10 mouse cellular contexts compared by ENCODE assay signal in genomic region chr12:113878826-113879225, GRCm38 (mm10).
DNase-seq lines count a peak whose midpoint lies in the region; ATAC-seq and TF ChIP-seq lines count a peak whose summit lies in the region.
"Had no signal": no experiment of that assay in that cellular context is flagged by ENCODE, and none has a peak within 500 bp of the region (broad histone marks: within the 10 kb centered on the region; RNA-seq: fewer than 3 reads in every experiment).

No protein-coding gene starts in this region.

- no peak overlapping the region for H3K27ac ChIP-seq in lung, postnatal 0 days (ENCODE audit: low read length)
- H3K27ac ChIP-seq: liver, embryonic 13.5 days had no signal

- TF ChIP-seq EP300 in lung, postnatal 0 days (IDR thresholded peaks at IDR 0.05), result no peak

- no peak for ATAC-seq in lung, postnatal 0 days
- no peak for ATAC-seq in frontal cortex, adult (ENCODE audit: low TSS enrichment)

- WGBS in lung, postnatal 0 days, result 18% methylated on average over 2 of the region's 2 CpGs

- peak; percentile 7; the same call in 1 of the 2 replicates for TF ChIP-seq CTCF in lung, postnatal 0 days (IDR thresholded peaks at IDR 0.05)
- TF ChIP-seq CTCF in brain, embryonic 14.5 days (IDR thresholded peaks at IDR 0.05; ENCODE audit: borderline replicate concordance, extremely low read depth, insufficient read depth, insufficient read length), result peak; percentile 8; the same call in 1 of the 2 replicates

- 0 out of 2 replicates have a peak, but pooled peaks cover 3% of the 10 kb centered on the region for H3K9me3 ChIP-seq in lung, postnatal 0 days (ENCODE audit: low read length)
- H3K9me3 ChIP-seq: liver, embryonic 13.5 days had no signal

- no peaks in the 10 kb centered on the region for H3K27me3 ChIP-seq in lung, postnatal 0 days (replicated peaks; ENCODE audit: insufficient read depth, low read length)
- H3K27me3 ChIP-seq: liver, embryonic 13.5 days had no signal

- no peaks in the 10 kb centered on the region for H3K36me3 ChIP-seq in lung, postnatal 0 days (ENCODE audit: insufficient read depth, low read length)
- H3K36me3 ChIP-seq: liver, embryonic 13.5 days had no signal

- H3K4me3 ChIP-seq in lung, postnatal 0 days (ENCODE audit: low read depth, low read length), result no peak overlapping the region
- H3K4me3 ChIP-seq: liver, embryonic 13.5 days had no signal

- no peak overlapping the region for H3K4me2 ChIP-seq in lung, postnatal 0 days (replicated peaks; ENCODE audit: low read depth, low read length)
- H3K4me2 ChIP-seq: liver, embryonic 13.5 days had no signal

- no peaks in the 10 kb centered on the region for H3K4me1 ChIP-seq in lung, postnatal 0 days (ENCODE audit: insufficient read depth, low read depth, low read length)
- H3K4me1 ChIP-seq: liver, embryonic 13.5 days had no signal

- no peak overlapping the region for H3K9ac ChIP-seq in lung, postnatal 0 days (replicated peaks; ENCODE audit: low read depth)
- H3K9ac ChIP-seq: liver, embryonic 13.5 days had no signal

- DNase-seq in lung, postnatal 0 days (ENCODE audit: low spot score), result no peak
- DNase-seq in lung, postnatal 4 days, result no peak
- DNase-seq in NIH3T3 (ENCODE audit: low read depth), result peak; percentile 50
- peak; percentile 0 for DNase-seq in brain, embryonic 14.5 days (ENCODE audit: low read depth)
- DNase-seq in naive thymus-derived CD4-positive, alpha-beta T cell, adult 2 months (ENCODE audit: low read depth), result peak; percentile 28
- no peak for DNase-seq in cerebellum, adult 11 months
- DNase-seq in gastrocnemius, adult 18-20 months (ENCODE audit: low spot score), result no peak
- DNase-seq: cerebellum, adult 9-10 months; liver, embryonic 13.5 days had no signal

- no peak for TF ChIP-seq POLR2A in brain, embryonic 14.5 days (IDR thresholded peaks at IDR 0.05; ENCODE audit: borderline replicate concordance, extremely low read depth, insufficient read depth, insufficient read length, poor library complexity, severe bottlenecking)

Comparison
In these comparisons a context has a peak if more than half of its experiments do, and no peak if none do; other contexts are left out.
1. DNase-seq: peak in NIH3T3 (single experiment), brain, embryonic 14.5 days (single experiment) and naive thymus-derived CD4-positive, alpha-beta T cell, adult 2 months (single experiment); none in lung, postnatal 0 days (single experiment), lung, postnatal 4 days (0 of 2), cerebellum, adult 11 months (single experiment) and gastrocnemius, adult 18-20 months (single experiment).